Mouse (Mus musculus): Measurements from ENCODE around the gene Apbb1. TPM values are rescaled to one million over a fixed set of nuclear protein-coding genes. Genes with fewer than 3 reads are reported as not detected.

Apbb1 gene
- total and polyA plus RNA-seq, 2 experiments from 2014 or later, result 341 to 571 TPM

DNA sequence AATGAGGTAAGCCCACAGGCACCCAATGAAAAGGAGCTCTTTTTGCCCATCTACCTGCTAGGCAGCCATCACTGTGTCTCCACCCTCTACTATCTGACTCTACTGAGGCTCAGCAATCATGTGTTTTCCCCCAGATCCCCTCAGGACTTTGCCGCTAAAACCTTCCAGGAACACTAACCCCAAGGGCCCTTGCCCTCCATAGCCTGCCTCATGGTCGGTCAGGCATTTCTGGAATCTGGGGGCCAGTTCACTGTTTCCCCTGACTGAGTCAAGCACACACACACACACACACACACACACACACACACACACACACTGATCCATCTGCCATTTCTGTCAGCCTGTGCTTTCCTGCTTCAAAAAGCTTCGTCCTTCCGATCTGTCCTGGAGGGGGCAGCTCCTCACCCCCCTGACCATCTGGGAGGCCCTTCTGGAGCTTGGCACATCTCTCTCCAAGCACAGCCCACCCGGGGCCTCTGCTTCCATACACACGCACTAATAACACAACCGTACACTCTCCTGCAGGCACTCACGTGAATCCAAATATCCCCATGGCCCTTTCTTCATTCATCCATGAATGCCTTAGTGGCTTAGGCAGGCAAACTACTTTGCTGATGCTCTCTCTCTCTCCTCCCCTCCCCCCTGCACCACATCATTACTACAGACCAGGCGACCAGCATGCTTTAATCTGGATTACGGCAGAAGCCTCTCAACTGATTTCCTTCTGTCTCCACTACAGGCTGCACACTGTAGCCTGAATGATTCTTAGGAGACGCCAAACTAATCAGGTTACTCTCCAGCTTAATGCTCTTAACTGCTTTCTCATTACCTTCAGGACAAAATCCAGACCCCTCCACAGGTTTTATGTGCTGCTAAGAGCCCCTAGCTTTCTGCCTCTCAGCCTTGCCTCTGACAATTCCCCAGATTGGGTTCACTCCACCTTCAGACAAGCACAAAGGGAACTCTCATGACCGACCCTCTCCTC is 11.6 kb downstream of the Apbb1 start:
- ATAC-seq (ENCODE audit: low FRiP score) (peak; percentile 57), DNase-seq (ENCODE audit: low spot score) (peak; percentile 84)
- TF ChIP-seq CTCF (IDR thresholded peaks at IDR 0.05), result peak; percentile 28
- H3K36me3 ChIP-seq (ENCODE audit: insufficient read depth, low read length), result peaks cover 46% of the 10 kb centered on the region
- peak overlapping the region; percentile 72 for H3K4me2 ChIP-seq (ENCODE audit: low read depth, low read length, poor library complexity, severe bottlenecking)
- H3K9me3 ChIP-seq (ENCODE audit: low read length), result no peaks in the 10 kb centered on the region
- peak overlapping the region; percentile 54; the same call in 1 of the 2 replicates for H3K9ac ChIP-seq (replicated peaks; ENCODE audit: low read length, poor library complexity, severe bottlenecking)
- H3K27ac ChIP-seq (ENCODE audit: low read depth, low read length), result peak overlapping the region; percentile 85
- H3K4me1 ChIP-seq (ENCODE audit: insufficient read depth, low read length), result peaks cover 21% of the 10 kb centered on the region
- H3K4me3 ChIP-seq (ENCODE audit: low read depth, low read length), result peak overlapping the region; percentile 34
- WGBS, result 5% methylated on average over 12 of the region's 12 CpGs
- no peaks in the 10 kb centered on the region for H3K27me3 ChIP-seq (ENCODE audit: insufficient read depth, low read length)

DNA sequence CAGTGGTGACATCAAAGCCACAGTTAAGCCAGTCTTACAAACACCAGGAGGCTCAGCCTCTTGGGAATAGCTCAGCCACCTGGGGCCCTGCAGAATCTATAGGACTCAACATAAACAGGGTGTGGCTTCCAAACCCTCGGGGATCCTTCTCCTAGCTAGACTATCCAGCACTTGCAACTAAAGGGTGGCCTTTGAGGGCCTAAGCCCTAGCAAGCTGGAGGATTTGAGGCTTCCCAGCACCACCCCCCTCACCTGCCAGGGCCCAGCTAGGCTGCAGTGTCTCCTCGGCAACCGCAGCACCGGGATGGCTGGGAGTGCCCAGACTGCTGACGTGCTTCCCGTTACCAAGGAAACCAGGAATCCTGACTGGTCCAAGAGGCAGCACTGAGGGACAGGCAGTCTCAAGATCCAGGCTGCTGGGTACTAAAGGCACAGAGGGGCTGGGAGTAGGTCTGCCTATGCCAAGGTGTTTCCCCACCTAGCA is 12.4 kb downstream of the Apbb1 start:
- Histone ChIP-seq H3K27me3 (ENCODE audit: insufficient read depth, low read length) (no peaks in the 10 kb centered on the region), H3K4me3 (ENCODE audit: low read depth, low read length) (peak overlapping the region; percentile 34), H3K4me1 (ENCODE audit: insufficient read depth, low read length) (peaks cover 21% of the 10 kb centered on the region), H3K4me2 (ENCODE audit: low read depth, low read length, poor library complexity, severe bottlenecking) (peak overlapping the region; percentile 72), H3K9ac (replicated peaks; ENCODE audit: low read length, poor library complexity, severe bottlenecking) (peak overlapping the region; percentile 67), H3K36me3 (ENCODE audit: insufficient read depth, low read length) (peaks cover 52% of the 10 kb centered on the region), H3K9me3 (ENCODE audit: low read length) (no peaks in the 10 kb centered on the region), H3K27ac (ENCODE audit: low read depth, low read length) (peak overlapping the region; percentile 85)
- WGBS, result 3% methylated on average over 6 of the region's 6 CpGs
- DNase-seq (ENCODE audit: low spot score) (peak; percentile 93), ATAC-seq (ENCODE audit: low FRiP score) (peak; percentile 91)
- TF ChIP-seq CTCF (IDR thresholded peaks at IDR 0.05), result no peak

DNA sequence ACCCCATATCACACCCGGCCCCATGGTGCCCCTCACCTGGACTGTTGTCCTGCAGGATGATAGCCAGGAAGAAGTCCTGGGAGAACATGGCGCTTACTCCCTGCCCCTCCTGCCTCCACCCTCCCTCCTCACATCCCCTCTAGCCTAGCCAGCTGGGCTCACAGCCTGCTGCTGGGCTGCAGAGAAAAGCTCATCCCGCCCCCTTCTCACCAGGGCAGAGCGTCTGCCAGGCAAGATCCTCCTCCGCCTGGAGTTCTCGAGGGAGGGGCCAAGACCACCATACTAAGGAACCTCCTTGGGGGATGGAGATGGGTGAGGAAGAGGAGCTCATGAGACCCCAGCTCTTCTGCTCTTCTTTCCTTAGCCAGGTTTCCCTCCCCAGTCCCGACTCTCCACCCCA is 12.9 kb downstream of the Apbb1 start:
- Histone ChIP-seq H3K27me3 (ENCODE audit: insufficient read depth, low read length) (no peaks in the 10 kb centered on the region), H3K4me1 (ENCODE audit: insufficient read depth, low read length) (peaks cover 21% of the 10 kb centered on the region), H3K9me3 (ENCODE audit: low read length) (no peaks in the 10 kb centered on the region), H3K27ac (ENCODE audit: low read depth, low read length) (peak overlapping the region; percentile 85), H3K4me3 (ENCODE audit: low read depth, low read length) (peak overlapping the region; percentile 34), H3K36me3 (ENCODE audit: insufficient read depth, low read length) (peaks cover 49% of the 10 kb centered on the region), H3K4me2 (ENCODE audit: low read depth, low read length, poor library complexity, severe bottlenecking) (peak overlapping the region; percentile 72), H3K9ac (replicated peaks; ENCODE audit: low read length, poor library complexity, severe bottlenecking) (peak overlapping the region; percentile 67)
- no peak for TF ChIP-seq CTCF (IDR thresholded peaks at IDR 0.05)
- peak; percentile 79 for DNase-seq (ENCODE audit: low spot score)
- 2% methylated on average over 7 of the region's 7 CpGs for WGBS
- ATAC-seq (ENCODE audit: low FRiP score), result peak; percentile 70

DNA sequence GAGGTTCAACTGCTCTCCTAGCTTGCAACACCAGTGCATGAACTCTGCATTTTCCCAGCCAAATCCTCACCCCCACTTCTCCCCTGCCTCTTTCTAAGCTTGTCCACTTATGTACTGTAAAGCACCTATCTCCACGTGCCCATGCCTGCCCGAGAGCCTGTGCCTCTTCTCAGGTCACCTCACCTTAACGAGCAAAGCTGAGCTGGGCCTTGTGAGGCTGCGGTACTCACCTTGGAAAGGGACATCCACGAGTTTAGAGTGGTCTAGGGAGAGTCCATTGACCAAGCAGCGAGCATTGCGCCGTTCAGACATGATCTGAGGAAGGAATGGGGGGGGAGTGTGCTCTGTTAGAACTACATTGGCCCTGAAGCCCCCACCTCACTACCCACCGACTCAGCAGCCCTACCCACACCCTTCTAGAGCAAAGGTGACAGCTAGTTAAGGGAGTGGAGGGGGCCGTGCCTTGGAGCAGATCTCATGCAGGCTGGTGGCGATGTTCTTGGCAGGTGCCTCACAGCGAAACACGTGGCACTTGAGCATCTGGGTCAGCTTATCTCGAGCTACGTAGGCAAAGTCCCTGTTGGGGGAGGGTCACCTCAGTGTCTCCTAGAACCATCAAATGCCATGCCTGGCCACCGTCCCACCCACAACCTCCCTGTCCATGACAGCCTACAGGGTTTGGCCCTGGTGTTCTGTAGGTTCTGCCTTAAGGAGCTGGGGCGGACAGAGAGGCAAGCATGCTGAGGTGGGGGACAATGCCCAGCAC is 16.2 kb downstream of the Apbb1 start:
- Histone ChIP-seq H3K36me3 (ENCODE audit: insufficient read depth, low read length) (peaks cover 53% of the 10 kb centered on the region), H3K4me1 (ENCODE audit: insufficient read depth, low read length) (peaks cover 16% of the 10 kb centered on the region), H3K4me3 (ENCODE audit: low read depth, low read length) (no peak overlapping the region), H3K27me3 (ENCODE audit: insufficient read depth, low read length) (no peaks in the 10 kb centered on the region), H3K27ac (ENCODE audit: low read depth, low read length) (no peak overlapping the region), H3K9ac (replicated peaks; ENCODE audit: low read length, poor library complexity, severe bottlenecking) (no peak overlapping the region), H3K9me3 (ENCODE audit: low read length) (no peaks in the 10 kb centered on the region), H3K4me2 (ENCODE audit: low read depth, low read length, poor library complexity, severe bottlenecking) (no peak overlapping the region)
- WGBS, result 83% methylated on average over 17 of the region's 17 CpGs
- no peak for TF ChIP-seq CTCF (IDR thresholded peaks at IDR 0.05)
- ATAC-seq (ENCODE audit: low FRiP score) (no peak), DNase-seq (ENCODE audit: low spot score) (no peak)

DNA sequence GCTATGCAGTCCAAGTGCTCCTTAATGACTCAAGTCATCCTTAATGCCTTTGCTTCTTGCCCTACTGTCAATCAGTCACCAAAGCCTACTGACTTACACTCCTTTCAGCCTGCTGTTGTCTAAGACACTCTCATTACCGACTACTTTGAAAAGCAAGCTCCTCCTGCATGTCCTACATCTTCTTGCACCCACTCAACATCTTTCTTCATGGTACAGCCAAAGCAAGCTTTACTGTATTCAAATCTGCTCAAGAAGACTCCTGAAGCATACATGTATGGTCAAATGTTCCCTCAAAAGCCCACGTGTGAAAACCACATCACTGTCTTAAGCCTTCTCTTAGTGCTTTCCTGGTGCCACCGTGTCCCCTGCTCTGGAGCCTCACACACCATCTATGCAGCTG is 18.1 kb downstream of the Apbb1 start:
- no peak for DNase-seq (ENCODE audit: low spot score)
- Histone ChIP-seq H3K36me3 (ENCODE audit: insufficient read depth, low read length) (peaks cover 69% of the 10 kb centered on the region), H3K9ac (replicated peaks; ENCODE audit: low read length, poor library complexity, severe bottlenecking) (no peak overlapping the region), H3K4me2 (ENCODE audit: low read depth, low read length, poor library complexity, severe bottlenecking) (no peak overlapping the region), H3K4me1 (ENCODE audit: insufficient read depth, low read length) (peaks cover under 1% of the 10 kb centered on the region; the same call in 1 of the 2 replicates), H3K9me3 (ENCODE audit: low read length) (no peaks in the 10 kb centered on the region), H3K27ac (ENCODE audit: low read depth, low read length) (no peak overlapping the region), H3K4me3 (ENCODE audit: low read depth, low read length) (no peak overlapping the region), H3K27me3 (ENCODE audit: insufficient read depth, low read length) (no peaks in the 10 kb centered on the region)
- 96% methylated on average over 3 of the region's 3 CpGs for WGBS
- TF ChIP-seq CTCF (IDR thresholded peaks at IDR 0.05), result no peak
- no peak for ATAC-seq (ENCODE audit: low FRiP score)
